Mouse (Mus musculus) cerebellum, postnatal 36 days (tissue): ENCODE measurements around the gene March8.

Experiments
- DNase-seq, 2 experiments: peaks; one replicate each; pipeline ENCODE4 v3.0.0; 2021 to 2022; ENCODE audit warnings: mixed read lengths in 2 of 2

Gene March8

DNA sequence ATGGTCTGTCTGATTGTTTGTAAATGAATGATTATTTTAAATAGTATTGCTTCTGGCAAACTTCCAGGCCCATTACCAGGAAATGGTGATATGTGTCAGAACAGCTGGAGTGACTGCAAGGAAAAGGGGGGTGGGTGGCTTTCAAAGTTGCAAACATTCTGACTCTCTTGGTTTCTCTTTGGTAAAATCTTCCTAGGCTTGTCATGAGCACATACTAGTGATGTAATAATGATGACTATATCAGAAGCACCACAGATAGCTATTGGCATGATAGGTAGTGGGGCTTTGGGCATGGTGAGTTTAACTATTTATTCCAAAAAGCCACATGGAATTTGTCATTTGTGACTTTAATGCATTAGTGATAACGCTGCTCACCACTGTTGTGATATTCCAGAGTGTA is 36.3 kb downstream of the March8 start:
- DNase-seq: no peak

DNA sequence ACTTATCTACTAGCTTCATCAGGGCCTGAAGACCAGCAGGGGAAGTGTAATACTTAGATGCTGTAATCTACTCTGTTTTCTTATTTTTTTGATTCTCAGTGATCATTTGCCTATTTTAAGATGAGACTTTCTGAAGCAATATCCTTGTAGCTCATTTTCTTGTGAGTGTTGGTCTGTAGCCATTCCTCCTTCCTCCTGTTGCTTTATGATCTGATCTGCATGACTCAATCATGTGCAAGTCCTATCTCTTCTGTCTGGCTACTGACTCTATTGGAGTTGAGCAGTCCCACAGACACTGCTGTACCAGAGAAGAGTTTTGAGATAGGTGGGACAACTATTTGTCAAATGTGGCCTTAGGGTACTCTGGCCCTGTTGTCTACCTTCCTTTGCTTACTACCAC is 36.8 kb downstream of the March8 start:
- no peak for DNase-seq

DNA sequence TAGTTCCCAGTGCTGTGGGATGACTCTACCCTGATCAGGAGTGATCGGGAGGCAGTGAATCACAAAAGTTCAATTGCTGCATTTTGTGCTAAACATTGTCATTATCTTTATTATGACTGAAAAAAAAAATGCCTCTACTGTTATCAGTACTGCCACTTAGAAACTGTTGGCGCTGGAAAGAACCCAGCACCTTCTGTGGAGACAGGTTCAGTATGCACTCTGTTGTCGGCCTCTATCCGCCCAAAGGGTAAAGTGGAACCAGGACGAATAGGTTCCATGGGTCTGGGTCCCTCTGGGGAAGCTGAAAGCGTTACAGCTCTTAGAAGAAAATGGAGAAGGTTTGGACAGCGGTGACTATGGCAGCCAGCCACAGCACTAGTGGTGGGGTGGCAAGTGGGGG is 41.1 kb downstream of the March8 start:
- no peak for DNase-seq

DNA sequence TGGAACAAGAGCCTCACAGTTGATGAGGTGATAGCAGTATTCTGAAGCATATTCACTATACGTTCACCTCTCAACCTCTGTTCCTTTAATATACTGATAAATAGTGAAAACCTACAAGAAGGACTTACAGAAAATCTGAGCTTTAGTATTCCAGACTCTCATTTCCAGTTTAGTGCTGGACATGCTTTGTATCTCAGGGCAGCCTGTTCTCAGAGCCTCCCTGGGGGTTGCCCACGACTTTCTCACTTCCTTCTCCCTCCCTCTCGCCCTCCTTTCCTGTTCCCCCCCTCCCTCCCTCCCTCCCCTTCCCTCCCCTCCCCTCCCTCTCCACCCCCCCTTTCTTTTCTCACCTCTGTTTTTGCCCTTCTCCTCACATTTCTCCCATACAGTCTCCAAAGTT is 42.3 kb downstream of the March8 start:
- DNase-seq: no peak

DNA sequence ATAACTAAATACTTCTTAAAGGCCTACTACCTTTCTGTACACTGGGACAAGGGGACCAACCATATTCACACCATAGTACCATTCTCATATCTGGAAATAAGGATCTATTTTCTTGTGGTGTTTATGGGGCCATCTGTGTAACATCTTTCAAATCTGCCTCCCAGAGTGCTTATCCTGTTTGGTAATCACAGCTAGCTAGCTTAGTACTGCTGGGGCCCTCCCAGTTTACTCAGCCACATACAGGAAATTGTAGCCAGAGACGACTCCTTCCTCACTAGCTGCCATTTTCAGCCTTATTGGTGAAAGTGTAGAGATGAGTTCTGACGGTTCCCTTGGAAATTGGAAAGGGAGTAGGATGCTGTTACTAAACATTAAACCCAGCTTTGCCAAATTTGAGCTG is 43.8 kb downstream of the March8 start:
- DNase-seq: no peak

DNA sequence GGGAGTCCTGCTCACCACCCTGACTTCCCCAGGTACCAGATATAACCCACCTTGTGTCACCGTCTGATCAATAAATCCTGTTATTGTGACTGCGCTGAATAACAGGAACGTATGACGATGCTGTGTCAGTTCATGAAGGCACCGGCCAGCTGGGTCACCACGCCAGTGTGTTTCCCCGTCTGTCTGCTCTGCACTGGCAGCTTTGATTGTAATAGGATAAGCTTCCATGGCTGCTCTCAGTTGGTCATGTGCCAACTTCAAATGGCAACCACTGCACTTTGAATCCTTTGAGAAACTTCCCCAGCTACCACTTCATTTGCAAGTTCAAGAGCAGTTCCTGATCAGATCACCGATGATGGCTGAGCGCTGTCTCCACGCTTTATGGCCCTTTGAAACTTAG is 45.8 kb downstream of the March8 start:
- no peak for DNase-seq

DNA sequence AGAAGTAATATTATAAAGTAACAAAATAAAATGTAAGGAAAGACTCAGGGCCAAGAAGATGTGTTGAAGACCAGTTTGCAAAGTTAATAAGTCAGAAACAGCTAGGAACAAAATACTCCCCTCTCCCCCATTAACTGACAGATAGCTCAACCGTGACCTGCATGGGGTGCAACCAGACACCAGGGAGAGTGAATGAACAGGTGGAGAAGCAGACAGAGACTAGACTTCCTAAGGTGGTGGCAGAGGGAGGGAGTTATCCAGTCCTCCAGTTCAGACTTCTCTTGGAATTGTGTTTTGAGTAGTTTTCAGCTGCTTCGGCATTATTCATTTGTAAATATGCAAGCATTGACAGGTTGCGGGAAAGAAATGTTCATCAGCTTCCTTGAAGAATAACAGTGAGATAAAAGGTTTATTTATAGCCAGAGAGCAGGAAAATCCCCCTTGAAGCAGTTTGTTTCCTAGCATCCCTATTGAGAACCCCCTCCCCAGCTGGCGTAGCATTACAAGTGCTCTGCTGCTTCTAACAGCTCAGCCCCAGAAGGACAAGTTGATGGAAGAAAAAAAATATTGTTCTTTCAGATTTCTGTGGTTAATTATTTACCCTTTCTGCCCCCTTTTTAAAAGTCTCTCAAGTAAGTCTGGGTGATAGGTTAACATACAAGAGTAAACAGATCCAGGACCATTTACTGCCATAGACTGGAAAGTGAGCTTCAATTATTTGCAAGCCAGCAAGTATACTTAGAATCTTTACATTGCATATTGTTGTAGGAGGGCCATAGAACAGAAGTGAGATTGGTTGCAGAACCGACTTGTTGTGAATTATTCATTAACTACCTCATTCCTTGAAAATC is 47.6 kb downstream of the March8 start:
- DNase-seq: no peak

DNA sequence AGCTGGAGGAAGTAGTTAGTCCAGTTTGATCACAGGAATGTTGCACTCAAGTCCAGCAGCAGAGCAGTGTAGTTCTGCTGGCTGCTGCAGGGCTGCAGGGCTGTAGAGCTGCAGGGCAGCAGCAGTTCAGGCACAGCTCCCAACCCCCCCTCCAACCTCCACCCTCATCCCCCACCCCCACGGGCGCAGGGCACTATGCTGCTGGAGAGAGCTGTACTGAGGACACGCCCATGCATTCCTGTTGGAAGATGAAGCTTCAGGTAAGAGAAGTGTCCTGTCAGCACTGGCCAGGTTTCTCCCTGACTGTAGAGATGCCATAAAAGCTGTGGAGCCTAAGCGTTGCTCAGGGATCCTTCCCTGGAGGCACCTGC is 48.2 kb downstream of the March8 start:
- DNase-seq: no peak

DNA sequence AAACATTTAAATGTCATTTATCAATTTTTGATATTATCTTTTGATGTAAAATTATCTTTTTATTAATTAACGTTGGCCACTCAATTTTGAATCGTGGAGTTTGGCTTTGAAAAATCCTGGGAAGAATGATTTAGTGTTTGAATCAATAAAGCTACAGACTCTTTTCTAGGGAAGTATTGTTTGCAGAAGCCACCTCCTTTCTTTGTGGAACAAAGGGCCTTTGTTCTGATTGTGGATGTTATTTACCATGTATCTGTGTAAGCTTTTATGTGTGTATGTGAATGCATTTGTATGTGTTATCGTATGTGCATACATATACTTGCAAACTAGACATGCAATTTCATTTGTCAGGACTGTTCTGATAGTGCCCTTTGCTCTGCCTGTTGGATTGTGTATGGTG is 48.7 kb downstream of the March8 start:
- no peak for DNase-seq

DNA sequence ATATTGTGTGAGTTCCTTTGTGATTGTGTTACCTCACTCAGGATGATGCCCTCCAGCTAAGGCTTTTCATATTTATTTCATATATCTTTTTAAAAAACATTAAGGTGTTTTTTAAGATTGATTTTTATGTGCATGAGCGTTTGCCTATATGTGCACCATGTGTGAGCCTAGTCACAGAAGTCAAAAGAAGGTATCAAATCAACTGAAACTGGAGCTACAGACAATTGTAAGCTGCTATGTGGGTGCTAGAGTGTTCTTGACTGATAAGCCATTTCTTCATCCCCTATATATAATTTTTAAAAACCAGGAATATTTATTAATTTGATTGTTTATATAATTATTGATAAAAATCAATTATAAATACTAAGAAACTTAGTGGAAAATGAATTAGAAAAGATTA is 50.2 kb downstream of the March8 start:
- no peak for DNase-seq

DNA sequence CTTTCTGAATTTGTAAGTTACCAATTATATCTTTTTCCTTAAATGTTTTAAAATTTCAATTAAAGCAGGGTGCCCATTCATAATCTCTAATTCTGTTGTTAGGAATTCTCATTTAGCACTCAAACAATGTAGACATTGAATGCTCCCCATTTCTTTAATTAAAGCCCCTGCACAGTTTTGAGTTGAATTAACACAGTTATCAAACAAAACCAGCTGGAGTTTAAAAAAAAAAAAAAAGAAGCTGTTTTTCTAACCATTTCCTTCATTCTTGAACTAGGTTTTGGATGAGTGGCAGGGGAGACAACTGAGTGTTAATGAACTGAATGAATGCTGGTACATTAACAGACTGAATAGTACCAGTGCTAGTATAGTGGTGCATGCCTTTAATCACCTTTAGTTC is 51.7 kb downstream of the March8 start:
- no peak for DNase-seq

DNA sequence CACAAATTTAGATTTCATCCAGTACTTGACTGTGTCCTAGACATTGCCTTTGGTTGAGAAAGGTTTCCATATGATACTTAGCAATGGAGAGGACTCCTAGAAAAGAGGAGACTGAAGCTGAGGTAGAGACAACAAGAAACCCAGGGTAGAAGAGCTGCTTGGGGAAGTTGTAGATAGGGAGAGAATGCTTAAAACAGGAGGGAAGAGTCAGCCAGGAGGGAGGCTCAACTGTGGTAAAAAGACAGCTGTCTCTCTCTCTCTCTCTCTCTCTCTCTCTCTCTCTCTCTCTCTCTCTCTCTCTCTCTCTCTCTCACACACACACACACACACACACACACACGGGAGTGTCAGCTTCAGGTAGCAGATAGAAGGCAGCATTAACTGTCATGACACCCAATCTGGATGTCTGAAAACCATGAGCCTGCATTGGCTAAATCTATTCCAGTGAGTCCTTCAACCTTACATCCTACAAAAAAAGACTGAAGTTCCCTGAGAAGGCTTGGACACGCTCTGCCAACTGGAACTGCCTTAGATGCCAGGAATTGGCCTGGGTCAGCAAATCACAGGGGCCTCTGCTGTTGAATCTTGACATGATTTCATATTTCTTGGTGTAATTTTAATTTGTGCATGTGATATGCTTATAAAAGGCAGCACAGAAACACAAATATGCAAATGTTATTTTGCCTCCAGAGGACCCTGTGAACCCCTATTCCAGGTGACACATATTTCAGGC is 57.3 kb downstream of the March8 start:
- DNase-seq: no peak

DNA sequence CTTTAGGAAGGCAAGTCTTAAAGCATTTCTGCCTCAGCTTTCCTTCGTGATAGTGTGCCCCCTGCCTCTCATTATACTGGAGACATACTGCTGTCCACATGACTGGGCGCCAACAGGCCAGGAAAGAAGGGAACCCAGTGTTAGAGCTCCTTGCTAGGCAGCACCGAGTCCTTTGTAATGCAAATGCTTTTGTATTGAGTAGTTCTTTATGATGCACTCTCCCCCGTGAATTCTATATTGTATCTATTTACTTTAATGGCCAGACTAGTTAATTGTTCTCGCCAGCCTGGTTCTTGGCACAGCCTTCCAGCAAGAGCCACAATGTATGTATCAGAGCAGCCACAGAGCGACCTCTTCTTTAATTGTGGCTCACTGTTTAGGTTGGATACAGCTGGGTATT is 59.8 kb downstream of the March8 start:
- no peak for DNase-seq

DNA sequence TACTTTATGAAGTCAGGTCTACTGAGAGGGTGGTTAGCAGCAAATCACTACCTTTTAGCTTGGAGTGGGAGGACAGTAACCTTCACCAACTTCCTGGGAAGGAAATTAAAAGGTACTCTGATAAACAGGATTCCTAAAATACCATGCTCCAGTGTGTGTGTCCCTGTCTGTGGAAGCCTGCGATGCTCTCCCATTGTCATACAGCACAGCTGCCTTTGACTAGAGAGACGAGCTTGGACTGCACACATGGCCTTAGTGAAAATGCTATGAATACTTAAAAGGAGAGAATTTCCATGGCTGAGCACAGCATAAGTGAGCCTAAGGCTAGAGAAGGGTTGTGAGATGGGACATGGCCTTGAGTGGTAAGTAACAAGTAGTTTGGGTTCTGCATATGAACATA is 60.3 kb downstream of the March8 start:
- no peak for DNase-seq

DNA sequence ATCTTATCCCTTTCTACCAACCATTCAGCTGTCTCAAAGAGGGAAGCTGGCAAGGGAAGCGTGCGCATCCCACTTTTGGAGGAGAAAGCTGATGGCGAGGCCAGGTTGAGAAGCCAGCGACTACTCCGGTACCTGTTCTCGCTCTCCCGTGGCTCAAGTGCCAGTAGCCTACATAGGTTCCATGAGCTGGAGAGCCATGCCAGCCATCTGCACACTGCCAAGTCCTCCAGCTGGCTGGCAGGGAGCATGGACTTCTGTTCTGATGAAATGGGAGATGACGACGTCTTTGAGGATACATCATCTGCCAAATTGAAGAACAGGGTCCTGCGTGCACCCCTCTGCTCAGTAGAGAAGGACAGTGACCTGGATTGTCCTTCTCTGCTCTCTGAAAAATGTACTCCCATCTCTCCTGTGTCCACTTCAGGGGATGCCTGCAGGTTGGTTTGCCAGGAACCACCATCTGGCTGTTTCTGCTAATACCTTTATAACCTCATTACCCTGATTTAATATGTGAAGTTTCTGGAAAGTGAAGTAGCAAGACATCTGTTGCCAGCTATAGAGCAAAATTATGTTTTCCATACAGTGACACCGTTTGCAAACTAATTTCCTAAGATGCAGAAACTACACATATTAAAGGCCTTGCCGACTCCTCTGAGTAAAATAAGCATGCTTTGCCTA is 64.1 kb downstream of the March8 start:
- peak; percentile 82 to 84 for DNase-seq

DNA sequence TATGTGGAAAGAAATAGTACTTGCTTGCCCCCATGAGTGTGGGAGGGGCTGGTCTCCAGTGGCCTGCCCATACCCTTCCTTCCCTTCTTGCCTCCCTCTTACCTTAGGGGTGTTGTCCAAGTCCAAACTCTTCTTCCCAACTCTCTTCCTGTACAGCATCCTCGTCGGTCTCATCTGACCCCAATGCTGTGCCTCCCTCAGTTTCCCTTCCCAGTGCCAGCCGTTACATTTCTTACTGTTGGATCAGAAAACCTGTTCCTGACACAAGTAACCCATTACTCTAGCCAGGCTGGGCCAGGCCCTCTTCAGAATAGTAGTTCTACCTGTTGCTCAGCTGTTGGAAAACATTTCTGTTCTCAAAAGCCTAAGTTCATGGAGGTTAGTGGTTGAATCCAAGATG is 64.6 kb downstream of the March8 start:
- peak in 1 of 2 experiments; percentile 33 for DNase-seq

DNA sequence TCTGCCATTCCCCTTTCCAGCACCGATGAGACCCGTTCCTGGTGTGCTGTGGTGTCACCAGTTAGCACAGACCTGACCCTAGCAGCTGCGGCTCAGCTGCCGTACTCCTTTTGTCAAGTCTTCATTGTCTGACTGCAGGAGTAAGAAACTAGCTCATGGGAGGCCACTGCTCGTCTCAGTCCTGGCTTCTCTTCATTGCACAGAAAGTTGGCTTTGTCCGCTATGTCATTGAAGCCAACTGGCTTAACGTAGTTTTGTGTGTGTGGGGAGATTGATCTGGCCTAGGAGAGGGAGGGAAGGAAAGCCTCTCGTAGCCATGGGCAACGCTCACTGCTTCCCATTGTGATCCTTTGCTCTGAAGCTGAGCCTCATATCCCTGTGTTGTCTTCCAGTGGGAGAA is 67.4 kb downstream of the March8 start:
- DNase-seq: no peak

DNA sequence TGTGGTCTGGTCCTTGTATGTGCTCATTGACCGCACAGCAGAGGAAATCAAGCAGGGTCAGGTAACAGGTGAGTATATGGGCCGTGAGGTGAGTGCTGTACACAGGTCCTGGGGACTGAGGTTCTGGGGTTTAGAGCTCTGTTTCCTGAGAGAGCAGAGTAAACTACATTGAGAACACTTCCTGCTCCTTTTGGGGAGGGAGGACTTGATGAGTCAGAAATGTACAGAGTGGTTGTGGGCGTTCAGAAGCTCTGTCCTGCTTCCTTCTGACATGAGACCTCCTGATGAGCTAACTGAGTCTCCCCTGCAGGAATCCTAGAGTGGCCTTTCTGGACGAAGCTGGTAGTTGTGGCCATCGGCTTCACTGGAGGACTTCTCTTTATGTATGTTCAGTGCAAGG is 67.9 kb downstream of the March8 start:
- DNase-seq: no peak

DNA sequence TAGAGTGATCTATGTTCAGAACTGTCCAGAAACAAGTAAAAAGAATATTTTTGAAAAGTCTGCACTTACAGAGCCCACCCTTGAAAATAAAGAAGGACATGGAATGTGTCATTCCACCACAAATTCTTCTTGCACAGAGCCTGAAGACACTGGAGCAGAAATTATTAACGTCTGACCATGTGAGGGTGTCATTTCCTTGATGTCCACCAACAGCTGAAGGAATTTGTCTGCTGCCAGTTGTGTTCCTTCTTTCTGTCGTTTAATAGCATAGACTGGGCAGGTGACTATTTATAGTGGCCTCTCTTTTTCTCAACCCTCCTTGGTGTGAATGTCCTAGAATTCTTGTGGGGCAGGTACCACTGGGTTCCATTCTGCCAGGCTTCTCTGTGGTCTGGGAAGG is 68.3 kb downstream of the March8 start:
- DNase-seq: no peak

DNA sequence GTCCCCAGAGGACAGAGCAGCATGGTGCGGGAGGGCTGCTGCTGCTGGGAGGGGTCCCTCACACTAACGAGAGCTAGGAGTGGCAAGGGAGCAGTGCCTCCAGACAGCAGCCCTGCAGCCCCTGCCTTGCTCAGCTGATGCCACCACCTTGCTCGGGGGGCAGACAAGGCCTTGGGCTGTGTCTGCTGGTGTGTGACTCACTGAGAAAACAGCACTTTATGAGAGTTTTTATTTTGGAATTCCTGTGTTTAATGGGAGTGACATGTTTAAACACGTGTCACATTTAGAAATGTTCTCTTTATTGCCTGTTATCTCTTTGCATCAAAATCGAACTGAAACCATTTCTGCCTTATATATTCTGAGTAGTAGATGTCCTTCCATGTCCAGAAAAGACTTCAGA is 68.9 kb downstream of the March8 start:
- no peak for DNase-seq

DNA sequence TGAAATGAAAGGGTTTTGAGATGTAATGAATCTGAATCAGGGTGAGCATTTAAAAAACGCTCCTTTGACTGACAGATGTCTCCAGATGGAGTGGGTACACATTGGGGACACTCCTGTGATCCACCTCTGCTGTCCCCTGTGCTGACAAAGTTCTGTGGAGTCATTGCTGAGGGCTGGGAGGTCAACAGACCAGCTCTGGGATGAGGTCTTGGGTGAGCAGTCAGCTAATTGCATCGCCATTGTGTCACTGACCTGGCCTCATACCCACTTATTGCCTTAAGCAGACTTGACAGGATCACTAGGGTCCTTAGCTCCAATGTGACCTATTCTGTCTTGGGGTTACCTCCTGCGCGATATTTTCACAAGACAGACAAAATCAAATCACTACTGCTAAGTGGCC is 69.4 kb downstream of the March8 start:
- no peak for DNase-seq

DNA sequence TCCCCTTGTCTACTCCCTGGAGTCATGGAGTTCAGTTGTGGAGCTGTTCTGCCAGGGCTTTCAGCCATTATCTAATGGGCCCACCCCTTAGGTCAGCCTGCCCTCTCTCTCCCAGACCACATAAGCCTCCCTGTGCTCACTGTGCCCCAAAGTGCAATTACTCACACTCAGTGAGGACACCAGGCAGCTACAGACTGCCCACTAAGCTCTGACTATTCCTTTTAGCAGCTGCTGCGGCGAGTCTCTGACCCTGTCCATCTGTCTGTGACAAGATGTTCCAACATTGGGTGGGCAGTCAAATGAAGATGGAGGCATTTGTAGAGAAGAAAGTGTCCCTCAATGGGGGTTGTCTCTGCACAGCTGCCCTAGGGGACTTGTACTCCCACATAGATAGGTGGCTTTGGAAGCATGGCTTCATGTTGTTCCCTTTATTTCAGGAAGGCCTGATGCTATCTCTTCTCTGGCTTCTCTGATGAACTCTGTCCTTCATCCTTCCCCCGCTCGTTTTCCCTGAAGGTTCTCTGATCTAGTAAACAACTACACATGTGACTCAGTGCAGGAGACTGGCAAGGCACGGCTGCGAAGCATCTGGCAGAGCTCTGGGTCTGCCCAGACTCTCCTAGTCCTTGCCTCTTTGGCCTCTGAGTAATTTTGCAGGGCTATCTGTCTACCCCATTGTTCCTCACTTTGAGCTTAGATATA is 70.3 kb downstream of the March8 start:
- DNase-seq: no peak

DNA sequence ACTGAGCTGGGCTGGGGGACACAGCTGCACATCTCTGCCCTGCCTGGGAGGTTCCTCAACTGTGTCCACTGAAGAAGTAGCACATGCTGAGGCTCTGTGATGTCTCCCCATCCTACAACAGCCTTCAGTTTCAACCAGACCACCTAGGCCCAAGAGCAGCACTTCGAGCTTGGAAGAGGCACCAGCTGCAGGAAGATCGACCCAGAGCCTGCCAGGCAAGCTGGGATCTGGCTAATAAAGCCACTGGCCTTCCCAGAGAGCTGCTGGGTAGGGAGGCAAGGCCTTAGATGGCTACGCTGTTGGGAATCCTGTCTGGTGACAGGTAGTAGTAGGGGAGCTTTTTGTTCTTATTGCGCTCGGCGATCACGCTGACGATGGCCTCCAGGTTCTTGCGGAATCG is 72.6 kb downstream of the March8 start:
- DNase-seq: no peak
